8 mouse cellular contexts compared by ENCODE assay signal in the genomic region with DNA sequence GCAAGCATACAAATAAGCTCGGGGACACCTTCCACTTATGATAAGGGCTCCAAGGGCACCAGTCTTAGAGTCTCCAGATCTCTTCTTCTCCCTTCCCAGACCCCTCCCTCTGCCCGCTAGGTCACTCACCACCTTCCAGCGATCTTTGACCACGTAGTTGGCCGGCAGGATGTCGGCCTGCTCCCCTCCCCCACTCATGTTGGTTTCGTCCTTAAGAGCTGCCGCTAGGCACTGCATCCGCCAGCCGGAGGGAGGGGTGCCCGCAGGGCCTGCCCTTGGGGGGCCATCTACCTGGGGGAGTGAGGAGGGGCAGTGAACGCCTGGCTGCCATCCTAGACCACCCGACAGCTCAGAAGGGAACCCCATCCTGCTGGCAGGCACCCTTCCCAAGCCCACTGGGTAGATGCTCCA. TPM values are rescaled to one million over a fixed set of nuclear protein-coding genes. Genes with fewer than 3 reads are reported as not detected.
A peak's percentile ranks its signal among the peaks of the same experiment; 100 is the strongest.
DNase-seq lines count a peak whose midpoint lies in the region; ATAC-seq and TF ChIP-seq lines count a peak whose summit lies in the region.

No protein-coding gene starts in this region.

- peaks cover 20% of the 10 kb centered on the region for H3K4me1 ChIP-seq in forebrain, postnatal 0 days (ENCODE audit: insufficient read depth)
- H3K4me1 ChIP-seq in midbrain, embryonic 13.5 days (replicated peaks) = peaks cover 45% of the 10 kb centered on the region

- intact Hi-C loops in left cerebral cortex, adult 2 months (cut with DNase I) = no loop called here

- TF ChIP-seq CTCF in left cerebral cortex, adult 2 months (IDR thresholded peaks at IDR 0.05) = no peak
- no peak for TF ChIP-seq CTCF in forebrain, postnatal 0 days (IDR thresholded peaks at IDR 0.05; ENCODE audit: low read depth)

- no peaks in the 10 kb centered on the region for H3K27me3 ChIP-seq in forebrain, postnatal 0 days (ENCODE audit: insufficient read depth, low read length)
- H3K27me3 ChIP-seq in midbrain, embryonic 13.5 days = peaks cover 18% of the 10 kb centered on the region; the same call in 1 of the 2 replicates

- peak overlapping the region; percentile 58 for H3K4me3 ChIP-seq in left cerebral cortex, adult 2 months
- peak overlapping the region; percentile 33 for H3K4me3 ChIP-seq in forebrain, postnatal 0 days (ENCODE audit: low read depth, low read length)
- peak overlapping the region; percentile 40 for H3K4me3 ChIP-seq in midbrain, embryonic 13.5 days (replicated peaks)

- H3K9me3 ChIP-seq in forebrain, postnatal 0 days (ENCODE audit: low read length) = no peaks in the 10 kb centered on the region
- no peaks in the 10 kb centered on the region for H3K9me3 ChIP-seq in midbrain, embryonic 13.5 days

- DNase-seq in left cerebral cortex, adult 2 months (ENCODE audit: extremely low spot score in 1 of 2, low spot score in 2 of 2) = peak in 1 of 2 experiments; percentile 32
- no peak for DNase-seq in left cerebral cortex, adult 11 months (ENCODE audit: low spot score)
- DNase-seq in cerebellum, adult 11-12 months = peak; percentile 78
- DNase-seq in forebrain, postnatal 0 days = peak; percentile 21
- DNase-seq in kidney, postnatal 36 days = peak; percentile 90 to 93
- no peak for DNase-seq in MN1 (ENCODE audit: low spot score)
- no peak for DNase-seq in thymus, postnatal 10 days (ENCODE audit: low spot score in 2 of 2)

- H3K27ac ChIP-seq in left cerebral cortex, adult 2 months = peak overlapping the region; percentile 55
- H3K27ac ChIP-seq in forebrain, postnatal 0 days (ENCODE audit: low read depth, low read length) = no peak overlapping the region
- peak overlapping the region; percentile 53 for H3K27ac ChIP-seq in midbrain, embryonic 13.5 days

- peaks cover 19% of the 10 kb centered on the region for H3K36me3 ChIP-seq in forebrain, postnatal 0 days (ENCODE audit: insufficient read depth)
- H3K36me3 ChIP-seq in midbrain, embryonic 13.5 days = peaks cover 34% of the 10 kb centered on the region

- H3K9ac ChIP-seq in forebrain, postnatal 0 days = peak overlapping the region; percentile 19
- H3K9ac ChIP-seq in midbrain, embryonic 13.5 days (replicated peaks) = peak overlapping the region; percentile 68

- 5% methylated on average over 13 of the region's 13 CpGs for WGBS in forebrain, postnatal 0 days
- 5% methylated on average over 13 of the region's 13 CpGs for WGBS in midbrain, embryonic 13.5 days

- H3K4me2 ChIP-seq in forebrain, postnatal 0 days (ENCODE audit: low read depth) = peak overlapping the region; percentile 72
- peak overlapping the region; percentile 78 for H3K4me2 ChIP-seq in midbrain, embryonic 13.5 days (replicated peaks)

- ATAC-seq in forebrain, postnatal 0 days = no peak
- ATAC-seq in midbrain, embryonic 13.5 days = peak; percentile 2; the same call in 1 of the 2 replicates

RNA-seq across cellular contexts. Expression of gene Ttbk1, which starts 3.4 kb away (rescaled TPM):
- total RNA-seq in left cerebral cortex, adult 2 months (2021) = 100 to 1,000 TPM; 136 to 148 TPM
- 32.3 and 36.5 TPM in 2 replicates for total RNA-seq in forebrain, postnatal 0 days (2014; rRNA removed)
- 4.2 and 5.6 TPM in 2 replicates for polyA plus RNA-seq in forebrain, postnatal 0 days (2015; fragmentation: Nextera tagmentation; extraction: Ambion mirVana)
- polyA plus RNA-seq in midbrain, embryonic 13.5 days (2015; fragmentation: Nextera tagmentation; extraction: Ambion mirVana) = 4.6 and 5.0 TPM in 2 replicates

RNA-seq across cellular contexts. Expression of gene Dnph1, which starts 12.5 kb away (rescaled TPM):
- 1 to 10 TPM; 4.2 to 5.0 TPM for total RNA-seq in left cerebral cortex, adult 2 months (2021)
- total RNA-seq in forebrain, postnatal 0 days (2014; rRNA removed) = 5.9 and 6.1 TPM in 2 replicates
- polyA plus RNA-seq in forebrain, postnatal 0 days (2015; fragmentation: Nextera tagmentation; extraction: Ambion mirVana) = 14.9 and 16.1 TPM in 2 replicates
- 31.6 and 32.4 TPM in 2 replicates for polyA plus RNA-seq in midbrain, embryonic 13.5 days (2015; fragmentation: Nextera tagmentation; extraction: Ambion mirVana)

RNA-seq across cellular contexts. Expression of gene Slc22a7, which starts 45.8 kb away (rescaled TPM):
- under 1 TPM; 0.25 to 0.75 TPM for total RNA-seq in left cerebral cortex, adult 2 months (2021)
- total RNA-seq in forebrain, postnatal 0 days (2014; rRNA removed) = 0.24 TPM in 1 of 2 replicates, not detected in the other
- polyA plus RNA-seq in forebrain, postnatal 0 days (2015; fragmentation: Nextera tagmentation; extraction: Ambion mirVana) = 0.11 and 0.13 TPM in 2 replicates
- not detected in 2 replicates for polyA plus RNA-seq in midbrain, embryonic 13.5 days (2015; fragmentation: Nextera tagmentation; extraction: Ambion mirVana)

RNA-seq across cellular contexts. Expression of gene Crip3, which starts 55.3 kb away (rescaled TPM):
- 1 to 10 TPM; 5.2 to 5.8 TPM for total RNA-seq in left cerebral cortex, adult 2 months (2021)
- total RNA-seq in forebrain, postnatal 0 days (2014; rRNA removed) = 0.52 and 1.1 TPM in 2 replicates
- polyA plus RNA-seq in forebrain, postnatal 0 days (2015; fragmentation: Nextera tagmentation; extraction: Ambion mirVana) = 2.8 and 4.3 TPM in 2 replicates
- 2.1 TPM in 2 replicates for polyA plus RNA-seq in midbrain, embryonic 13.5 days (2015; fragmentation: Nextera tagmentation; extraction: Ambion mirVana)

Comparison
In these comparisons a context has a peak if more than half of its experiments do, and no peak if none do; other contexts are left out.
1. DNase-seq: peak in cerebellum, adult 11-12 months (single experiment), forebrain, postnatal 0 days (single experiment) and kidney, postnatal 36 days (2 of 2); none in left cerebral cortex, adult 11 months (single experiment), MN1 (single experiment) and thymus, postnatal 10 days (0 of 2).
2. Peak in every context shown above with its lines, with median percentiles within 50 percentile points of each other: H3K4me3 ChIP-seq.